In genomic region chr2:147190316-147191021, GRCm38 (mm10) we compare ENCODE assay signal across 13 mouse cellular contexts. TPM values are rescaled to one million over a fixed set of nuclear protein-coding genes. Genes with fewer than 3 reads are reported as not detected.
DNase-seq lines count a peak whose midpoint lies in the region; ATAC-seq lines count a peak whose summit lies in the region.
"Had no signal": no experiment of that assay in that cellular context is flagged by ENCODE, and none has a peak within 500 bp of the region (broad histone marks: within the 10 kb centered on the region; RNA-seq: fewer than 3 reads in every experiment).

No protein-coding gene starts in this region.

- peaks cover 100% of the 10 kb centered on the region for H3K27me3 ChIP-seq in midbrain, embryonic 11.5 days (ENCODE audit: control insufficient read depth, insufficient read depth, low read length)

- peaks cover 44% of the 10 kb centered on the region for H3K4me1 ChIP-seq in midbrain, embryonic 11.5 days (ENCODE audit: control insufficient read depth, insufficient read depth, low read length)

- H3K4me2 ChIP-seq in midbrain, embryonic 11.5 days: peak overlapping the region; percentile 29
- H3K4me2 ChIP-seq: hindbrain, embryonic 15.5 days had no signal

- ATAC-seq in midbrain, embryonic 11.5 days (ENCODE audit: low FRiP score): no peak
- no peak for ATAC-seq in erythroblast, adult 5-6 weeks (replicated peaks; ENCODE audit: low FRiP score, poor library complexity, severe bottlenecking)

- peak; percentile 8 to 19 for DNase-seq in cerebellum, postnatal 10 days
- DNase-seq in cerebellum, adult 11-12 months: no peak
- DNase-seq in thymus, postnatal 4 days: peak; percentile 30
- DNase-seq in thymus, postnatal 10 days (ENCODE audit: low spot score in 2 of 2): no peak
- DNase-seq in midbrain, embryonic 11.5 days (ENCODE audit: low spot score, missing footprints): peak; percentile 93
- no peak for DNase-seq in retina, postnatal 1 day
- DNase-seq in spleen, postnatal 36 days (ENCODE audit: low spot score in 2 of 2): no peak
- DNase-seq: kidney, postnatal 4 days; right cerebral cortex, postnatal 4 days had no signal

- peak overlapping the region; percentile 4 for H3K4me3 ChIP-seq in midbrain, embryonic 11.5 days (ENCODE audit: low read depth, low read length)
- H3K4me3 ChIP-seq: hindbrain, embryonic 15.5 days had no signal

- H3K9me3 ChIP-seq in midbrain, embryonic 11.5 days (ENCODE audit: control insufficient read depth, low read length): no peaks in the 10 kb centered on the region
- H3K9me3 ChIP-seq: hindbrain, embryonic 15.5 days had no signal

- no peaks in the 10 kb centered on the region for H3K36me3 ChIP-seq in midbrain, embryonic 11.5 days (ENCODE audit: control insufficient read depth, insufficient read depth, low read length)
- H3K36me3 ChIP-seq: hindbrain, embryonic 15.5 days had no signal

- WGBS in midbrain, embryonic 11.5 days: under 1% methylated on average over 27 of the region's 27 CpGs

- H3K27ac ChIP-seq in midbrain, embryonic 11.5 days (ENCODE audit: low read depth, low read length): no peak overlapping the region; the same call in 1 of the 2 replicates
- H3K27ac ChIP-seq: hindbrain, embryonic 15.5 days had no signal

- H3K9ac ChIP-seq in midbrain, embryonic 11.5 days (ENCODE audit: low read length): no peak overlapping the region
- H3K9ac ChIP-seq: hindbrain, embryonic 15.5 days had no signal

RNA-seq across cellular contexts. Expression of gene Nkx2-2, which starts 3.6 kb away (rescaled TPM):
- 14.7 and 16.8 TPM in 2 replicates for polyA plus RNA-seq in midbrain, embryonic 11.5 days (2014; fragmentation: Nextera tagmentation; extraction: Ambion mirVana)
- total RNA-seq in erythroblast, adult 5-6 weeks (2015; ENCODE audit: low replicate concordance): not detected in 2 replicates
- total RNA-seq in erythroblast, adult 5-6 weeks (2017; ENCODE audit: low replicate concordance): not detected in 2 replicates
- total RNA-seq: heart, adult 8-10 months had no signal
- polyA plus RNA-seq: liver, embryonic 16.5 days had no signal

Comparison
In these comparisons a context has a peak if more than half of its experiments do, and no peak if none do; other contexts are left out.
1. DNase-seq: peak in cerebellum, postnatal 10 days (2 of 2), thymus, postnatal 4 days (single experiment) and midbrain, embryonic 11.5 days (single experiment); none in cerebellum, adult 11-12 months (single experiment), thymus, postnatal 10 days (0 of 2), retina, postnatal 1 day (single experiment) and spleen, postnatal 36 days (0 of 2).